Mouse (Mus musculus) testis, adult 2 months (tissue): Measurements from ENCODE around the gene Smyd5.

Experiments used
- CTCF ChIP-seq: fragments of 200-500 bp; IDR thresholded peaks from 2 replicates; pipeline ENCODE4 v1.5.1; 2012; ENCODE audit warnings: low read depth, mild to moderate bottlenecking, inconsistent platforms, low read length, moderate library complexity; ENCODE audit not compliant: control insufficient read depth, insufficient read depth, insufficient replicate concordance
- POLR2A ChIP-seq: fragments of 200-500 bp; IDR thresholded peaks from 2 replicates; pipeline ENCODE4 v1.6.1; 2012; ENCODE audit warnings: low read depth, mild to moderate bottlenecking, inconsistent platforms, low read length, moderate library complexity; ENCODE audit not compliant: control insufficient read depth

DNA sequence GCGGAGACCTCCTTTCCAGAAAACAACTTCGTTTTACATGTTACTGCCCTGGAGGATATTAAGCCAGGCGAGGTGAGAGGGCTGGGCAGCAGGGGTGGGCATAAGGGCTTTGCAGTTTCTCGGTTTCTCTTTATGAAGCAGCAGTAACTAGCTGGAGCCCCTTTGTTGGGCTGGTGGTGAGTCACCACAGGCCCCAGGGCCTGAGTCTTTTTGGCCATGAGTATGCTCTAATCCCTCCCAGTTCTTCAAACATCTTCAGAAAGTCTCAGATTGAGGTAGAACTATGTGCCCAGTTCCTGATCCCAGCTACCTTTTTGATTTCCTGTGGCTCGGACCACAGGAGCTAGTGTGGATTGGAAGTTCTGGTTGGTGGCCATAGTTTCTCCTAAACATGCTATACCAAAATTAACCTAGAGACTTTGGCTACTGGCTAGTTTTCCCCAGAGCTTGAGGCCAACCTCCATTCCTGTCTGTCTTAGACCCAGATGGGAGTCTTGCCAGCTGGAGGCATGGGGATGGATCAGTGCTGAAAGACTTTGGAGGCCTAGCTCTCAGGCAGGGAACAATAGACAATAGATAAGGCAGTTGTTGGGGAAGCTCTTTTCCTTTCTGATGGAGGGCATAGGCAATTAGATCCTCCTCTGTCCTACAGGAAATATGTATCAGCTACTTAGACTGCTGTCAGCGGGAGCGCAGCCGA, 12.6 kb downstream of the Smyd5 start:
- TF ChIP-seq CTCF (no peak), POLR2A (no peak)
